Mouse (Mus musculus): ENCODE data around the gene Pidd1. TPM values are rescaled to one million over a fixed set of nuclear protein-coding genes. Genes with fewer than 3 reads are reported as not detected.
"Not testable (repeated sequence)": the region's sequence is repeated elsewhere in the genome, so short reads cannot be mapped to it uniquely, and the experiment has no call there.

The Pidd1 gene
- polyA plus RNA-seq, 1 experiment, result 5.6 TPM

DNA sequence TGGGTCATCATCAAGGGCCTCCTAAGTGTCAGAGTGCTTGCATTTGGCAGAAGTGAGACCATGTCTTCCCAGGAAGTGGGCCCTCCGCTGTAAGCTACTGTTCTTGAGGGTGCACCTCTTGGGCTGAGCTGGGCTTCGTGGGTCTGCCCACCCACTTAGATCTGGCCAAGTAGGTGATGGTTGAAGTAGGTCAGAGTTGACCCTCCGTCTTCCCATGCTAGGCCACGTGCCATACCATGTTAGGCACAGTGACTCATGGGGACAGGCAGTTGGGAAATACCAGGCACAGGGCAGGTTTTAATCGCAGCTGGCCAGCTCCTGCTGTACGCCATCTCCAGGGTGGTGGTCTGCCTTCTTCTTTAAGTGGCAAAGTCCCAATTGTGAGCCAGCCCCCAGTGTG lies 12.9 kb upstream of the Pidd1 start:
- H3K36me3 ChIP-seq (ENCODE audit: control insufficient read depth), result peaks cover 26% of the 10 kb centered on the region
- peaks cover 46% of the 10 kb centered on the region for H3K4me1 ChIP-seq (ENCODE audit: control insufficient read depth)
- peaks cover 27% of the 10 kb centered on the region for H3K27me3 ChIP-seq (ENCODE audit: control insufficient read depth)
- H3K4me3 ChIP-seq (replicated peaks), result peak overlapping the region; percentile 72
- TF ChIP-seq GATA1 (IDR thresholded peaks at IDR 0.05; ENCODE audit: low read length), result no peak
- no peak for TF ChIP-seq TAL1 (IDR thresholded peaks at IDR 0.05; ENCODE audit: low read length)
- peaks cover 3% of the 10 kb centered on the region; the same call in 1 of the 2 replicates for H3K9me3 ChIP-seq (ENCODE audit: control insufficient read depth, low read length)

DNA sequence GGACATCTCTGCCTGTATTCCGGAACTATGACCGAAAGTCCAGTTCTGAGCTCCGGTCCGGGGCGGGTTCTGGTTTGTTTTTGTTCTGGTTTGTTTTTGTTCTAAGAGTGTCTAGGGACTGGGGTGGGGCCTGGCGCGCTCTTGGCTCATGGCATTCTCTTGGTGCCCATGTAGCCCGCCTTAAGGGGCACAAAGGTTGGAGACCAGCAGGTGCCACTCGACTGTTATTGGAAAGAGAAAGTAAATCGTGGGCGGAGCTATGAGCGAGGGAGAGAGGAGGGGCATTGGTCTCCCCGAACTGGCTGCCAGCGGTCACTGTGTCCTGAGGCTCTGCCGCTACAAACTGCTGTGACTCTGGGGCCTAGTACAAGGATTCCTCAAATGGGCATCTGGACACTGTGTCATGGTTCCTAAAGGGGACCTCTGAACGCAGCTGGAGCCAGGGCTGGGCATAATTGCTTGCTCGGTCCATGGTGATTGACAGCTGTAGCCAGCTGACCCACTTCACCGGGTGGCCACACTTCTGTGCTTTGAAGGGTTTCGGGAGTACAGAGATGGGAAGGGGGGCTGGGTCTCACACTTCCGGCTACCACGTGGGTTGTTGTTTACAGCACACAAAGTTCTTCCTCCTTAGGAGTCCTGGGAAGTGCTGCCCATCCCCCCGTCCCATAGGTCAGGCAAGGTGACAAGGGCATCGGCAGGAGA lies 11.9 kb upstream of the Pidd1 start:
- Histone ChIP-seq H3K9me3 (ENCODE audit: control insufficient read depth, low read length) (no peaks in the 10 kb centered on the region; the same call in 1 of the 2 replicates), H3K4me1 (ENCODE audit: control insufficient read depth) (peaks cover 48% of the 10 kb centered on the region), H3K4me3 (replicated peaks) (peak overlapping the region; percentile 72), H3K36me3 (ENCODE audit: control insufficient read depth) (peaks cover 36% of the 10 kb centered on the region), H3K27me3 (ENCODE audit: control insufficient read depth) (peaks cover 17% of the 10 kb centered on the region)
- TF ChIP-seq TAL1 (IDR thresholded peaks at IDR 0.05; ENCODE audit: low read length) (no peak), GATA1 (IDR thresholded peaks at IDR 0.05; ENCODE audit: low read length) (no peak)

DNA sequence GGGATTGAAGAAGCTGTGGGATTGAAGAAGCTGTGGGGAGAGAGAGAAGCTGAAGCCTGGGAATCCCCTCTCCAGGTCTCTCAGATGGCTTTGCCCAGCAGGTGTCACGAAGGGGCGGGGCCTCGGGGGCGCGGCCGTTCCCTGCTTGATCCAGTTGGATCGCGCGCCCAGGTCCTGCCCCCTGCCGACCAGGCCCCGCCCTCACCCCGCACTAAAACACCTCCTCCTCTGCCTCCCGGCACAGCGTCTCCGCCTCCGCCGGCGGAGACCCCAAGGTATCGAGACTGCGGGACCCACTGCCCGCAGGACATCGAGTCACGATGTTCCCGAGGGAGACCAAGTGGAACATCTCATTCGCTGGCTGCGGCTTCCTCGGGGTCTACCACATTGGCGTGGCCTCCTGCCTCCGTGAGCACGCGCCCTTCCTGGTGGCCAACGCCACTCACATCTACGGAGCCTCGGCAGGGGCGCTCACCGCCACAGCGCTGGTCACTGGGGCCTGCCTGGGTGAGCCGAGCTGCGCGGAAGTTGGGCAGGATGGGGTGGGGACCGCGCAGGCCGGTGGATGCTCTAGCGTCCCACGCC lies 11.2 kb upstream of the Pidd1 start, which contains the start of gene Pnpla2:
TSS of gene Pnpla2 (plus strand) at position 232 of the 585 bp plus-strand sequence.
- Histone ChIP-seq H3K27me3 (ENCODE audit: control insufficient read depth) (peaks cover 10% of the 10 kb centered on the region), H3K36me3 (ENCODE audit: control insufficient read depth) (peaks cover 43% of the 10 kb centered on the region), H3K4me1 (ENCODE audit: control insufficient read depth) (peaks cover 55% of the 10 kb centered on the region), H3K4me3 (replicated peaks) (peak within 1 kb of the TSS; percentile 72), H3K9me3 (ENCODE audit: control insufficient read depth, low read length) (no peaks in the 10 kb centered on the region)
- TF ChIP-seq GATA1 (IDR thresholded peaks at IDR 0.05; ENCODE audit: low read length), result no peak
- no peak for TF ChIP-seq TAL1 (IDR thresholded peaks at IDR 0.05; ENCODE audit: low read length)

DNA sequence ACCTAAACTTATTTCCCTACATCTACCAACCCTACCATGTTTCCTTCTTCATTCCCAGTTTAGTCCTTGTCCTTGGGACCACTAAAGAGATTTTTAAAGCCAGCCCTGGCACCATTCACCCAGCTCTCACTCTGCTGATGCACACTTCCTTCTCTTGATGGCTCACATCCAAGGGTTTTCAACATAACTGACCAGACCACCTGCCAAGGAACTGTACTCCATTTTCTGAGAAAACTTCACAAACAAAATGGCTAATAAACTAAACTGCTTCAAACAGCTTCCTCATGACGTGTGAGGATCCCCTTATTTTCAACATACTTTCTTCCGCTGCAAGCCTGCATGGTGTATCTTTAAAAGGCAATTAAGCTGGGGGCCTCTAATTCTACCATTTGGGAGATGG lies 9.8 kb upstream of the Pidd1 start:
- TF ChIP-seq TAL1 (IDR thresholded peaks at IDR 0.05; ENCODE audit: low read length), result no peak
- Histone ChIP-seq H3K4me1 (ENCODE audit: control insufficient read depth) (peaks cover 67% of the 10 kb centered on the region), H3K9me3 (ENCODE audit: control insufficient read depth, low read length) (no peaks in the 10 kb centered on the region), H3K27me3 (ENCODE audit: control insufficient read depth) (no peaks in the 10 kb centered on the region; the same call in 1 of the 2 replicates), H3K36me3 (ENCODE audit: control insufficient read depth) (peaks cover 47% of the 10 kb centered on the region), H3K4me3 (replicated peaks) (no peak overlapping the region)

DNA sequence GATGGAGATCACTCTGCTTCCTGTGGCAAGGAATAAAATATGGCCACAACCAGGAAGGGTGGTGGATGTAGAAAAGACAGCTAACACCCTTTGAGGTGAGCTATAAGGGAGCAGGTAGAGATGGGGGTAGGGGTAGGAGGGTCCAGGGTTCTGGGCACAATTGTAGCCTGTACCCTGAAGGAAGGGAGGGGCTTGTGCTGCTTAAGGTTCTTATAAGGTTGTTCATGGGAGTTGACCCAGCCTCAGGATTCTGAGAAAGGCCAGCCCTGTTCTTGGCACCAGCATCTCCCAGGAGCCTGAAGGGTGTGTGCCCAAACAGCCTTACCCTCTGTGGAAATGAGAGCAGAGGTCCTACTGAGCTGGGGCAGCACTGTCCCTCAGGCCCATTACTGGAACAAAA lies 8.1 kb upstream of the Pidd1 start:
- TF ChIP-seq GATA1 (IDR thresholded peaks at IDR 0.05; ENCODE audit: low read length), result no peak
- no peak for TF ChIP-seq TAL1 (IDR thresholded peaks at IDR 0.05; ENCODE audit: low read length)
- Histone ChIP-seq H3K36me3 (ENCODE audit: control insufficient read depth) (peaks cover 45% of the 10 kb centered on the region), H3K9me3 (ENCODE audit: control insufficient read depth, low read length) (no peaks in the 10 kb centered on the region), H3K4me3 (replicated peaks) (no peak overlapping the region), H3K27me3 (ENCODE audit: control insufficient read depth) (no peaks in the 10 kb centered on the region; the same call in 1 of the 2 replicates), H3K4me1 (ENCODE audit: control insufficient read depth) (peaks cover 71% of the 10 kb centered on the region)

DNA sequence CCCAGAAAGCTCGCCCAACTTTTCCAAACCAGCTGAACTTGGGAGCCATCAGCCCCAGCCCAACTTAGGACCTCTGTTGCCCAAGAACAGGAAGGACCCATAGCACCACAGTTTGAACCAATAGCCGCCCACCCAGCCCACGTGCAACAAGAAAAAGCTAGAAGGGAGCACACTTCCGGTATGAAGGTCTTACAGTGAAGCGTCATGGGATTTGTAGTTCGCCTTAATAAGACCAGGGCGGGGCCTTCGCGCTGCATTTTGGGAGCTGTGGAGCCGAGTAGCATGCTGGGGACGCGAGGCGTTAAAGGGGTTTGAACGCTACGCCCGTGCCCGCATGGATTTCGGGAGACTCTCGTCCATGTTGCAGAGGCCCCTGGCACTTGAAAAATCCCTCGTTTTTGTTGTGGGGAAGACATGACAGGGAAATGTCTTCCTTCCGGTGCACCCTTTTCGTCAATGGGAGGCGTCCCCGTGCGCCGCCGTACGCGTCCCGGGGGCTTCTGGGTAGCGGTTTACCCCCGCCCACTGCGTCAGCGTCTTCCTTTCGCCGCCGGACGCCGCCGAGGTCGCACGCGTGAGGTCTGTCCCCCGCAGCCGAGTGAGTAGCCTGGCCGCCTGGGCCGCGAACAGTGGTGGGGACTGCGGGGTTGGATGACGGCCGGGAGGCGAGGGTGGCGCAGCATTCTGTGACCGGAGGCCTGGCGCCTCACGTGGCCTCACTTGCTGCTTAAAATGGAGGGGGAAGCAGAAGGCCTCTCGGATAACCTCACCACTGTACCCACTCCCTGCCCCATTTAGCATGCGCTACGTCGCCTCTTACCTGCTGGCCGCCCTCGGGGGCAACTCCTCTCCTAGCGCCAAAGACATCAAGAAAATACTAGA lies 3.5 kb upstream of the Pidd1 start, which contains the start of gene Rplp2:
TSS of gene Rplp2 (plus strand) at position 261 of the 882 bp plus-strand sequence.
- H3K9me3 ChIP-seq (ENCODE audit: control insufficient read depth, low read length), result no peaks in the 10 kb centered on the region
- H3K4me3 ChIP-seq (replicated peaks), result peak within 1 kb of the TSS; percentile 68
- peaks cover 76% of the 10 kb centered on the region for H3K4me1 ChIP-seq (ENCODE audit: control insufficient read depth)
- H3K27me3 ChIP-seq (ENCODE audit: control insufficient read depth), result no peaks in the 10 kb centered on the region
- H3K36me3 ChIP-seq (ENCODE audit: control insufficient read depth), result peaks cover 50% of the 10 kb centered on the region
- TF ChIP-seq GATA1 (IDR thresholded peaks at IDR 0.05; ENCODE audit: low read length) (no peak), TAL1 (IDR thresholded peaks at IDR 0.05; ENCODE audit: low read length) (no peak)

DNA sequence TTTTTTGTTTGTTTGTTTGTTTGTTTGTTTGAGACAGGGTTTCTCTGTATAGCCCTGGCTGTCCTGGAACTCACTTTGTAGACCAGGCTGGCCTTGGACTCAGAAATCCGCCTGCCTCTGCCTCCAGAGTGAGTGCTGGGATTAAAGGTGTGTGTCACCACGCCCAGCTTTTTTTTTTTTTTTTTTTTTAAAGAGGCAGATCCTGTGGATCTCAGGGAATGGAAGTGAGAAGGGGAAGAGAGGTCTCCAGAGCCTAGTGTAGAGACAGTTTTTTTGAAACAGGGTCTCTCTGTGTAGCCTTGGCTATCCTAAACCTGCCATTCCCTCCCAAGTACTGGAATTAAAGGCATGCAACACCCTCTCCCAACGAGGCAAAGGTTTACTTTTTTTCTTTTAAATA lies 2.5 kb upstream of the Pidd1 start:
- Histone ChIP-seq H3K36me3 (ENCODE audit: control insufficient read depth) (peaks cover 50% of the 10 kb centered on the region), H3K4me3 (replicated peaks) (peak overlapping the region; percentile 68), H3K4me1 (ENCODE audit: control insufficient read depth) (peaks cover 79% of the 10 kb centered on the region)
- H3K27me3 ChIP-seq (ENCODE audit: control insufficient read depth); H3K9me3 ChIP-seq (ENCODE audit: control insufficient read depth, low read length): not testable (repeated sequence)

DNA sequence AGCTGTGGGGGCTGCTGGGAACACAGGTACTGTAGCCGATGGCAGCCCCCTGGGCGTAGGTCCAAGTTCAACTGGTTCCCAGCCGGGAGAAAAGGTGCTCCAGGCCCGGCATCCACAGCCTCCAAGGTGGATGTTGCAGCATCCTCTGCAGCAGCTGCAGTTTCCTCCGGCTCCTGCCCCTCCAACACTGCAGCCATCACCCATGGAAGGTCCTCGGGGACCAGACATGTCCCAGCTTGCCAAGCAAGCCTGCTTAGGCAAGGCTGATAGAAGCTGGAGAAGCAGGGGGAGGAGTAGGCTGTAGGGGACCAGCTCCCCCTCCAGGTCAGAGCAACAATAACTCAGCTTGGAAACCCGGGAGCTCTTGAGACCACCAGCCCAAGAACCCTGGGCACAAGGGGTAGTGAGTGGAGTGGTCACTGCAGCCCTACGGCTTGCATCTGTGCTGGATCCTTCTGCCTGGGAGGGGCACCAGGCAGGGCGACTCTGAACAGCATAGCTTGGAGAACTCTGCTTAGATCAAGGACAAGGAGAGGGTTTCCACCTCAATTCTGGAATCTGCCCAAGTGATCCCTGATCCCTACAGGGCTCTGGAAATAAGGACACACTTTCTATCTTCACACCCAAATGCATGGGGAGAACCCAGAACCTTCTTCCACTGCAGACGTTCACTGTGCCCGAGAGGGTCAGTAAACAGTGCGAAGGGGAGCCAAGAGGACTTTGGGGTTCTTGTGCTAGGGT lies 574 bp downstream of the Pidd1 start:
- TF ChIP-seq TAL1 (IDR thresholded peaks at IDR 0.05; ENCODE audit: low read length), result no peak
- no peak for TF ChIP-seq GATA1 (IDR thresholded peaks at IDR 0.05; ENCODE audit: low read length)
- H3K36me3 ChIP-seq (ENCODE audit: control insufficient read depth), result peaks cover 50% of the 10 kb centered on the region
- H3K4me1 ChIP-seq (ENCODE audit: control insufficient read depth), result peaks cover 77% of the 10 kb centered on the region
- H3K4me3 ChIP-seq (replicated peaks), result peak overlapping the region; percentile 71
- H3K27me3 ChIP-seq (ENCODE audit: control insufficient read depth), result no peaks in the 10 kb centered on the region
- no peaks in the 10 kb centered on the region for H3K9me3 ChIP-seq (ENCODE audit: control insufficient read depth, low read length)

Measured in erythroblast, embryonic 14.5 days (primary cell).